Mouse (Mus musculus): ENCODE measurements around the gene Ranbp3. TPM values are rescaled to one million over a fixed set of nuclear protein-coding genes. Genes with fewer than 3 reads are reported as not detected.

Ranbp3 gene
- polyA plus RNA-seq, 1 experiment from 2014 or later, result 28.8 TPM

DNA sequence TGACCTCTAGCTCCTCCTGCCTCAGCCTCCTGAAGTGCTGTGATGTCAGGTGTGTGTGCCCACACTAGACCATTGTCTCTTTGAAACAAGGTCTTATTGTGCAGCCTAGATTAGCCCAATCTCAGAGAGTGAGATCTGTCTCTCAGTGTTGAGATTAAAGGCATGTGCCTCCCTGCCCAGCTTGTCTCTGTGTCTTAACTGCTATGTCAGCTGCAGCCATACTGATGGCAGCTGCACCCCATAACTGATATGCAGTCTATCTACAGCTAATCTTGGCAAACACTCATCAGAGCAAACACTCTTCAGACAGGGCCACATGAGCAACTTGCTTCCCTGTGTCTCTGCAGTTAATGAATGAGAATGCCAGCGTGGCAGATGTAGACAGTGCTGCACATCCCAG is 33.4 kb downstream of the Ranbp3 start:
- Histone ChIP-seq H3K36me3 (ENCODE audit: control insufficient read depth, insufficient read depth) (peaks cover 94% of the 10 kb centered on the region), H3K27ac (ENCODE audit: low read depth, low read length) (no peak overlapping the region), H3K4me2 (replicated peaks; ENCODE audit: low read depth) (no peak overlapping the region), H3K9ac (ENCODE audit: low read depth, low read length) (no peak overlapping the region), H3K9me3 (ENCODE audit: control insufficient read depth) (no peaks in the 10 kb centered on the region), H3K4me1 (replicated peaks; ENCODE audit: control insufficient read depth, insufficient read depth, low read length) (no peaks in the 10 kb centered on the region), H3K4me3 (ENCODE audit: low read depth, low read length) (no peak overlapping the region), H3K27me3 (replicated peaks; ENCODE audit: control insufficient read depth, insufficient read depth, low read length) (no peaks in the 10 kb centered on the region)
- WGBS, result 94% methylated on average over 1 of the region's 1 CpGs
- no peak for ATAC-seq
- no peak for TF ChIP-seq CTCF (IDR thresholded peaks at IDR 0.05; ENCODE audit: low read depth)

DNA sequence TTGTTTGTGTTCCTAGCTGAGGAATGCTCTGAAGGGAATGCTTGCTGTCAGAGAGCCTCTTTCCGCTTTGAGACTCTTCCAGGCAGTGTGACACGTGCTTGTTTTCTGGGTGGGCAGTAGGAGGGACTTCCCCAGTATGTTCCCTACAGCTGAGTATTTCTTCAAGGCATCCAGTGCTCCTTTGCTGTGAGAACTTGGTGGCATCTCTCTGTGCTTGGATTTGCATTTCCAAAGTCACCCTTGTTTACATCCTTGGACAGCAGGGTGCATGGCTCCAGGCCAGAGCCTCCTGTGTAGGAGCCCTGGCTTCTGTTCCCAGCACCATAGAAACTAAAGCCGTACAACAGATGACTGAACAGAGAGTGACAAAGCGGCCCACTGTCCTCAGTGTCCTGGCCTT is 35.6 kb downstream of the Ranbp3 start:
- Histone ChIP-seq H3K4me1 (replicated peaks; ENCODE audit: control insufficient read depth, insufficient read depth, low read length) (no peaks in the 10 kb centered on the region), H3K4me3 (ENCODE audit: low read depth, low read length) (no peak overlapping the region), H3K4me2 (replicated peaks; ENCODE audit: low read depth) (no peak overlapping the region), H3K27me3 (replicated peaks; ENCODE audit: control insufficient read depth, insufficient read depth, low read length) (no peaks in the 10 kb centered on the region), H3K9ac (ENCODE audit: low read depth, low read length) (no peak overlapping the region), H3K9me3 (ENCODE audit: control insufficient read depth) (no peaks in the 10 kb centered on the region), H3K27ac (ENCODE audit: low read depth, low read length) (no peak overlapping the region), H3K36me3 (ENCODE audit: control insufficient read depth, insufficient read depth) (peaks cover 90% of the 10 kb centered on the region)
- 85% methylated on average over 4 of the region's 4 CpGs for WGBS
- no peak for TF ChIP-seq CTCF (IDR thresholded peaks at IDR 0.05; ENCODE audit: low read depth)
- ATAC-seq, result no peak

GRCm38 (mm10) chr17:56709708-56710107 is 36.6 kb downstream of the Ranbp3 start:
- Histone ChIP-seq H3K4me2 (replicated peaks; ENCODE audit: low read depth) (no peak overlapping the region), H3K27ac (ENCODE audit: low read depth, low read length) (no peak overlapping the region), H3K9me3 (ENCODE audit: control insufficient read depth) (no peaks in the 10 kb centered on the region), H3K36me3 (ENCODE audit: control insufficient read depth, insufficient read depth) (peaks cover 83% of the 10 kb centered on the region), H3K27me3 (replicated peaks; ENCODE audit: control insufficient read depth, insufficient read depth, low read length) (no peaks in the 10 kb centered on the region), H3K9ac (ENCODE audit: low read depth, low read length) (no peak overlapping the region), H3K4me3 (ENCODE audit: low read depth, low read length) (no peak overlapping the region), H3K4me1 (replicated peaks; ENCODE audit: control insufficient read depth, insufficient read depth, low read length) (no peaks in the 10 kb centered on the region)
- WGBS, result 86% methylated on average over 3 of the region's 3 CpGs
- no peak for ATAC-seq
- TF ChIP-seq CTCF (IDR thresholded peaks at IDR 0.05; ENCODE audit: low read depth), result no peak

DNA sequence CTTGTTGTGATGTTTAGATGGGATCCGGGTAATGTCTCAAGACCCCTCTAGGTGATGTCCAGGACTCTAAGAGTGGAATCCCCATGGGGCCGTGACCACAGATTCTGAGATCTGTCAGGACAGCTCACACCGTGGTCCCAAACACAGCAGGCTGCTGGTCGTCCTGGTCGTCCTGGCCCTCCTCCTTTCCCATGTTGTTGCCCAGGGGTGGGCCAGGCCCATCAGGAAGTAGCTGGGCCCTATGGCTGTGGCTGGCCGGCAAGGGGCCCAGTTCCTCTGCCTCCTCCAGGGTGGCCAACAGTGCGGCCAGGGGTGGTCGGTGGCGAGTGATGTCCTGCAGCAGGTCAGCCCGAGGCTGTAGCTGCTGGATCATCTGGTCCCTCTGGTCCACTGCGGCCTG is 42.3 kb downstream of the Ranbp3 start:
- Histone ChIP-seq H3K4me2 (replicated peaks; ENCODE audit: low read depth) (no peak overlapping the region), H3K9ac (ENCODE audit: low read depth, low read length) (no peak overlapping the region)
- WGBS, result 68% methylated on average over 11 of the region's 11 CpGs

DNA sequence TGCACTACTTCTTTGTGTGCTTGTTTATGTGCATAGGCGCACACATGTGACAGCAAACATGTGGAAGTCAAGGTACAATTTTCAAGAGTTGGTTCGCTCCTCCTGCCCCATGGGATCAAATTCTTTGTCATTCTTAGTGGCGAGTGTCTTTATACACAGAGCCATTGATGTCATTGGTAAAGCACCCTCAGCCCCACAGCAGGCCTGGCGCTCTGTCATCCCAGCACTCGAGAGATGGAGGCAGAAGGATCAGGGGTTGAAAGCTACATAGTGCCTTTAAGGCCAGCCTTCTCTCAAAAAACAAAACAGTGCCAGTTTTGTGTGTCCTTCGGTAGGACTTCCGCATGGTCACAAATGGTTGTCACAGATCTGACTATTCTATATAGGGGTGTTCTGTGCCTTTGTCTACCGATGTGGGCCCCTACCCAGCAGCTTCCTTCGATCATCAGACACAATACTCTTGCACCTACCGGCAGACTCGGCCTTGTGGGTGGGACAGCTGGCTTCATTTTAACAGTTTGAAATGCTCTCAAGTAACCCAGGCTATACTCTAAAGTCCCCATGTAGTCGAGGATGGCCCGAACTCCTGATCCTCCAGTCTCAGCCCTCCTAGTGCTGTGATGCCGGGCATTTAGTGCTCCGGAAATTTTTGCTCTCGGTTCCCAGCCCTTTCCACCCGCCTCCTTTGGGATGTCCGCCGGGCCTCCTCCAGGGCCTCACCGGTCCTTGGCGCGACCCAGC is 43.0 kb downstream of the Ranbp3 start:
- Histone ChIP-seq H3K4me3 (ENCODE audit: low read depth, low read length) (peak overlapping the region; percentile 89), H3K9ac (ENCODE audit: low read depth, low read length) (peak overlapping the region; percentile 65), H3K4me1 (replicated peaks; ENCODE audit: control insufficient read depth, insufficient read depth, low read length) (0 out of 2 replicates have a peak, but pooled peaks cover 4% of the 10 kb centered on the region), H3K27me3 (replicated peaks; ENCODE audit: control insufficient read depth, insufficient read depth, low read length) (no peaks in the 10 kb centered on the region), H3K36me3 (ENCODE audit: control insufficient read depth, insufficient read depth) (peaks cover 23% of the 10 kb centered on the region), H3K4me2 (replicated peaks; ENCODE audit: low read depth) (peak overlapping the region; percentile 72), H3K27ac (ENCODE audit: low read depth, low read length) (peak overlapping the region; percentile 57; the same call in 1 of the 2 replicates), H3K9me3 (ENCODE audit: control insufficient read depth) (no peaks in the 10 kb centered on the region)
- TF ChIP-seq CTCF (IDR thresholded peaks at IDR 0.05; ENCODE audit: low read depth), result no peak
- 22% methylated on average over 22 of the region's 22 CpGs for WGBS
- no peak for ATAC-seq

More for the DNA sequence above, 42.3 kb downstream of the Ranbp3 start:
- no peak for ATAC-seq
- Histone ChIP-seq H3K27me3 (replicated peaks; ENCODE audit: control insufficient read depth, insufficient read depth, low read length) (no peaks in the 10 kb centered on the region), H3K9me3 (ENCODE audit: control insufficient read depth) (no peaks in the 10 kb centered on the region), H3K4me3 (ENCODE audit: low read depth, low read length) (no peak overlapping the region), H3K27ac (ENCODE audit: low read depth, low read length) (no peak overlapping the region), H3K4me1 (replicated peaks; ENCODE audit: control insufficient read depth, insufficient read depth, low read length) (0 out of 2 replicates have a peak, but pooled peaks cover 4% of the 10 kb centered on the region), H3K36me3 (ENCODE audit: control insufficient read depth, insufficient read depth) (peaks cover 27% of the 10 kb centered on the region)
- TF ChIP-seq CTCF (IDR thresholded peaks at IDR 0.05; ENCODE audit: low read depth), result no peak

DNA sequence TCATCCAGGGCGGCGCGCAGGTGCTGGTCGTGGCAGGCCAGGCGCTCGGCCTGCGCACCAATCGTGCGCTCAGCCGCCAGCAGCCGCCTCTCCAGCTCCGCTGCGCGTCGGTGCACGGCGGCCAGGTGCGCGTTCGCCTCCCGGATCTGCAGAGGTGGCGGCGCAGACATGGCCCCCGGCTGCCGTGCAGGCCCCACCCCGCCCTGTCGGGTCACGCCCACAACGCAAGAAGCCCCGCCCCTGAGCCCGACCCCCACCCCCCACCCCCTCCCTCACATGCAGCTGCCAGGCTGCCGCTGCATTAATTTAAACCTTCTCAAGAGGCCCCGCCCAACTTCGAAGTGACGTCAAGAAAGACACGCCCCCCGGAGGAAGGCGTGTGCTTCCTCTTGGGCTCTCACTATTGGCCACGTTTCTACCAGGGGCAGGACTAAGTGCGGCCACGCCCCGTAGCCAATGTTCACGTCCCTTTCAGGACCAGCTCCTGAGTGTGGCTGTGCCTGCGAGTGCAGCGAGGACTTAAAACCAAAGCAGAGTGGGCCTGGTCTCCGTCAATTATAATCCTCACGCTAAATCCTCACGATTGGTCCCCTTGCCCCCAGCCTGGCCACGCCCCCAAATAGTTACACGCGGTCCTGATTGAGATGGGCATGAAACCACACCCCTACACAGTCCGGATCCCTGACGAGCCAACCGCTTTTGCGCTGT is 43.7 kb downstream of the Ranbp3 start:
- H3K27me3 ChIP-seq (replicated peaks; ENCODE audit: control insufficient read depth, insufficient read depth, low read length), result no peaks in the 10 kb centered on the region
- H3K36me3 ChIP-seq (ENCODE audit: control insufficient read depth, insufficient read depth), result peaks cover 23% of the 10 kb centered on the region
- under 1% methylated on average over 53 of the region's 55 CpGs for WGBS
- peak overlapping the region; percentile 95 for H3K9ac ChIP-seq (ENCODE audit: low read depth, low read length)
- ATAC-seq, result peak; percentile 92
- H3K4me3 ChIP-seq (ENCODE audit: low read depth, low read length), result peak overlapping the region; percentile 89
- H3K9me3 ChIP-seq (ENCODE audit: control insufficient read depth), result no peaks in the 10 kb centered on the region
- 0 out of 2 replicates have a peak, but pooled peaks cover 4% of the 10 kb centered on the region for H3K4me1 ChIP-seq (replicated peaks; ENCODE audit: control insufficient read depth, insufficient read depth, low read length)
- peak overlapping the region; percentile 72 for H3K4me2 ChIP-seq (replicated peaks; ENCODE audit: low read depth)
- TF ChIP-seq CTCF (IDR thresholded peaks at IDR 0.05; ENCODE audit: low read depth), result no peak
- peak overlapping the region; percentile 76 for H3K27ac ChIP-seq (ENCODE audit: low read depth, low read length)

Measured in intestine, postnatal 0 days (tissue).